Mouse (Mus musculus) brain, embryonic 14.5 days (tissue): ENCODE data around the gene Gm45208.

Experiments
- CTCF ChIP-seq: fragments of 200-500 bp; IDR thresholded peaks from 2 replicates; pipeline ENCODE4 v1.5.1; 2012; ENCODE audit warnings: inconsistent platforms, mild to moderate bottlenecking, moderate library complexity, borderline replicate concordance; ENCODE audit not compliant: insufficient read depth, insufficient read length; ENCODE audit errors: extremely low read depth
- POLR2A ChIP-seq: fragments of 200-500 bp; IDR thresholded peaks from 2 replicates; pipeline ENCODE4 v1.6.1; 2012; ENCODE audit warnings: mild to moderate bottlenecking, inconsistent platforms, borderline replicate concordance; ENCODE audit not compliant: poor library complexity, insufficient read depth, insufficient read length, severe bottlenecking; ENCODE audit errors: extremely low read depth

GRCm38 (mm10) chrX:7728922-7729265 is 6.8 kb downstream of the Gm45208 start:
- TF ChIP-seq POLR2A, result no peak
- TF ChIP-seq CTCF, result no peak
